Mouse (Mus musculus) gastrocnemius, postnatal 25 days (tissue): ENCODE results near the gene Rabl6. TPM values are rescaled to one million over a fixed set of nuclear protein-coding genes. Genes with fewer than 3 reads are reported as not detected.

Experiments used
- DNase-seq: peaks from one replicate; pipeline ENCODE4 v3.0.0; 2022
- total RNA-seq, 2 experiments: library from RNA; stranded (reverse); gene quantifications; 1 replicate in 1 of 2; 2 replicates in 1 of 2; pipeline ENCODE4 v1.2.3; 2021

Gene Rabl6
- total RNA-seq, 2 experiments from 2014 or later: 63.5 to 67.8 TPM

DNA sequence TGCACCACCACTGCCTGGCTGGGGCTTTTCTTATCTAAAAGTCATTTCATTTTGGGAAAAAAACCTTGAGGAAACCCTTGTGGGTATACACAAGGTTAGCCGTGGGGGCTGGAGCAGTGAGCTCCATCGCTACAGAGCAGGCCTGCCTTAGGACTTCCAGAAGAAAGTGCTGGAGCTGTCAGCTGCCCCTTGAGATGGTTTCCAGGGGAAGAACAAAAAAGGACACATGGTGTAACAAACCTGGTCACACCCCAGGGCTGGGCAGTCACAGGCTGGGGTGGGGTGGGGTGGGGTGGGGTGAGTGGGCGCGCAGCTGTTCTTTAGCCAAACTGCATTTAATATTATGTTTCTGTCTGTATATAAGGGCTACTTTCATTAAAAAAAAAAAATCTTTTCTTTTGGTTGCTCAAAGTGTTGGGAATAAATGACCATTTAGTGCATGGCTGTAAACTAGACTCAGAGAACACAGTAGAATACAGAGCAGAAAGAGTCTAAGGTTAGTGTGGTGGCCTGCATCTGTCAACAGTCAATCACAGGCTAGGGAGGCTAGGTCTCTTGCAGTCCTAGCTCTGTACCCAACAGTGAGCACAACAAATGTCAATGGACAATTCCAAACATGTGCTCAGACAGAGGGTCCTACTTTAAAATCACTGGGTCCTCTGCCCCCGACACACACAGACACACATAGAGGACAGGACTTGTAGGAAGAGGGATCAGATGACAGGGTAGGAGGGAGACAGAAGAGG, 11.4 kb downstream of the Rabl6 start:
- no peak for DNase-seq

DNA sequence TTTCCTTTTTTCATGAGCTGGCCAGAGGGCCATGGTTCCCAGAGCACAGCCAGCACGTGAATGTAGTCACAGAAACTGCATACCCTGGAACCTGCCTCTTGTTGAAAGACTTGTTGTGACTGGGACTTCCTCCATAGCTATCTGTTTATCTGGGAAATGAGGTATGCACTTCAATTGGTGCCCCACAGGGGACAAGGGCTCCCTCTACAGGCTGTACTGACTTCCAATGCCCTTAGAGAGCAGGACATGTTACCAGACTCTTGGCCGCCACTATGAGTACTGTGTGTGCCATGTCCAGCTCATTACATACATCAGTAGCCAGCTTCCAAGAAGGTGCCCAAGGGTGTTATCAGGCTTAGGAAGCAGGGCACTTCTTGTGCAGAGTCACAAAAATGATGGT, 16.5 kb downstream of the Rabl6 start:
- DNase-seq: no peak

DNA sequence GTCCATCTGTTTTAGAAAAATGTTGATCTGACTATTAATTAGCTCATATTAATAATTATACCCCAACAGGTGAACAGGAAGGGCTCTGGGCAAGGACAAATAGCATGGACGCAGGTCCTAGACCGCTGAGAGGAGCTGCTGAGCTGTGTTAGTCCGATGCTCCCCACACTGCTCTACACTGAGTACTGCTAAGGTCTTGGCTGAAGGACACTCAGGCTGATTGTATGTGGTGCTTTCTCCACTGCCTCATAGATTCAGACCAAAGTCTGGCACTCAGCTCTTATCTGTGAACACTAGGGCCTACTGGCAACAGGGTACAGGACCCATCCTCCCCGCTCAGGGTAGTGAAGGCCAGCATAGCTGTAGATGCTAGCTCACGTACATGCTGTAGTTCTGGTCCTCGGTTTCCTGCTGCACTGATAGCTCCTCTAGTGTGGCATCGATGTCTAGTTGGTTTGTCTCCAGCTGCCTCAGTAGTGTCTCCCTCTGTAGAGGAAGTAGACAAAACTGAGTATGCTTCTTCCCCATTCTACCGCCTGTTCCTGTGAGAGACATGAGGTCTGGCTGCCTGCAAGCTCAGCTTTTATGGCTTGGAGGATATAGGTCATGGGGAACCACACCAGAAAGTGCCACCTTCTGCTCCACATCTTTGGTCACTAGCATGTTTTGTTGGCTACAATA, 20.0 kb downstream of the Rabl6 start:
- no peak for DNase-seq

- DNase-seq: no peak
These were observed 21.0 kb downstream of the Rabl6 start for GRCm38 (mm10) chr2:25587290-25587689.

- no peak for DNase-seq
These were observed 22.7 kb downstream of the Rabl6 start for GRCm38 (mm10) chr2:25585601-25586000.

GRCm38 (mm10) chr2:25584856-25585255, 23.5 kb downstream of the Rabl6 start:
- no peak for DNase-seq

GRCm38 (mm10) chr2:25584152-25584551, 24.2 kb downstream of the Rabl6 start:
- no peak for DNase-seq

DNA sequence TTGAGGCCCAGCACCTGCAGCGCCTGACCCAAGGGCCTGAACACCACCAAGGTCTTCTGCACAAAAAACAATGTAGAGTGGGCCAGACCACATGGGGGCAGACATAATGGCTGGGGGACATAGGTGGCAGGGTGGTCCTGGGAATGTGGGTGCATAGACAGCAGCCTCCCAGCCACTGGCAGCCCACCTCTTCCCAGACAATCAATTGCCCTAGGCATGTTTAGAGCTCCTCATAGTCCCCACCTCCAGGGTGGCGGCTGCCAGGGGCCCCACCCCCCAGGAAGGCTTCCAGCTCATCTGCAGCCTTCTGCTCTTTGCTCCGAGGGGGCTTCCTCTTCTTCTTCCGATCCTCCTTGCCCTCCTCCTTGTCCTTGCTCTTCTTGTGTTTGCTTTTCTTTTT, 24.8 kb downstream of the Rabl6 start:
- no peak for DNase-seq

DNA sequence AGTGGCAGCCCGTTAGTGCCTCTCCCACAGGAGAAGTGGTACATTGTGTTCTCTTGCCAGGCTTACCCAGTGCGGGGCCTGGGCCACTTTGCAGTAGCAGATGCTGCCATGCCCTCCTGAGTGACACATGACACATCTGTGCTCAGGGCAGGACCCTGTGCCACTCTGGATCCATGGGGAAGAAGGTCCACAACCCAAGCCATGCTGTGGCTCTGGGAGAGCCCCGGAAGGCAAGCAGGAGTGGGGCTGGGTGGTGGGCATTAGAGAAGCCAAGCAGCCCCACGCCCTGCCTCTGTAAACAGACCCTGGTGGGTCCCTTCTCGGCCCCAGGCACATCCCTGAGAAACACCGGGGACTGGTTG, 25.2 kb downstream of the Rabl6 start:
- DNase-seq: no peak

- DNase-seq: no peak
These were observed 25.7 kb downstream of the Rabl6 start for GRCm38 (mm10) chr2:25582466-25583119.

- no peak for DNase-seq
These were observed 26.4 kb downstream of the Rabl6 start for GRCm38 (mm10) chr2:25581901-25582301.

- DNase-seq: no peak
These were observed 26.9 kb downstream of the Rabl6 start, which contains the start of gene Ajm1 for GRCm38 (mm10) chr2:25581294-25581864. Gene Ajm1 (minus strand): TSS chr2:25581757.

- no peak for DNase-seq
These were observed 27.7 kb downstream of the Rabl6 start for GRCm38 (mm10) chr2:25580621-25581101.

DNA sequence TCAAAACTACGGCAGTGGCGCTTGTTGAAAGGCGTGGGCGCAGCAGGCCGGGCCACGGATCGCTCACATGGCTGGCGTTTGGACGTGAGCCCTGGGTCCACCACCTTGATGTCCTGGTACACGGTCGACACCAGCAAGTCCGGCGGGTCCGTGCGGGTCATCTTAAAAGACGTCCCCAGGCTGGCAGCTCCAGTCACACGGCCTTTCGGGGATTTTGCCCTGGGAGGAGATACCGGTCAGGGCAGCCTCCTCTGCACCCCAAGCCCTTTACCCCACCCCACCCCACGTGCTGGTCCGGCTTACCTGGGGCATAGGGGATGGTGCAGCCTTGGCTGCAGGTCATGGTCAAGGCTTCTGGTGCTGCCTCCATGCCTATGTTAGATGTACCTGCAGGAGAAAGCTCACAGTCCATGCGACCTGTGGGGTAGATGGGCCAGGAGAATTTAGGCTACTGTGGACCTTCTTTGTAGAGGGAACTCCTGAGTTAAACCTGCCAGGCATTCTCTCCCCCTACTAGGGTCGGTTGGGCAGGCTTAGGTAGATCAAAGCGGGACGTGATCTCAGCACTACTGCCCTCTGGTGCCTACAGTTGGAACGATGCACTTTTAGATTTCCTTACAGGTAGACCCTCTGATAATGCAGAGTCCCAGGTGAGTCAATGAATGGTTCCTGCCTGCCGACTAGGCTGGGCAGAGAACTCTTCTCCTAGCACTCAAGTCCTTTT, 28.4 kb downstream of the Rabl6 start:
- no peak for DNase-seq

GRCm38 (mm10) chr2:25578796-25579736, 29.3 kb downstream of the Rabl6 start:
- DNase-seq: no peak

- no peak for DNase-seq
These were observed 30.1 kb downstream of the Rabl6 start for GRCm38 (mm10) chr2:25577951-25578795.

- DNase-seq: no peak
These were observed 31.1 kb downstream of the Rabl6 start for GRCm38 (mm10) chr2:25576965-25577891.

DNA sequence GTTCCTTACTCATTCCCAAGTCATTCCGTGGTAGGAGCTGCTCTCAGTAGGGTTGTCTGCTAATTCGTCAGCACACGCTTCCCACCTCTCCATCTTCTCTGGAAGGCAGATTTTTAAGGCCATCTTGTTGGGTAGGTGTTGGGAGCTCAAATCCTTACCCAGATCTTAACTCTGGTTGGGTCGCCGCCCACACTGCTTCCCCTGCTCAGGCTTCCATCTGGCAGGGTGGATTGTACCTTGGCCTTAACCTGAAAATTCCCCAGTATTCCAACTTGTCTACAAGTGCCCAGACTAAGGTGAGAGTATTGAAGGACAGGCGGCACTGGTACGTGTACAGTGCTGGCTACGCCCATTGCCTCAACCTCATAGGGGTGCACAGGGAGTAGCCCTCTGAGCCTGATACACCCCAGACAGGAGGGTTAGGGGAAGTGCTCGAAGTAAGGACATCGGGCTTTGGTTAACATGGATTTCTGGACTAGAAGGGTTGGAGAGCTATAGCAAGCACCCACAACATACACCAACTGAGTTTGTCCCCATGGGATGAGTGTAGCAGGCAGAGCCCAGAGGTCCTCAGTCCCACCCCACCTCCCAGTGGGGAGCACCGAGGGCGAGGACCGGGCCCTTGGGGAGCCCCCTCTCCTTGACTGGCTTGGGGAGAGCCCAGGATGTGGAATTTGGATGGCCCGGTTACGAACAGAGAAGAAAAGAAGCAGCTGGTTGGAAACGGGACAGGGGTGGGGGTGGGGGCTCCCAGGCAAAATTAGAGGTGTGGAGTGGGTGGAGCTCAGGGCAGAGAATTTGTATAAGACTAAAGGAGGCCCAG, 32.1 kb downstream of the Rabl6 start:
- DNase-seq: no peak
